Mouse (Mus musculus) neural tube, embryonic 13.5 days (tissue): ENCODE measurements around the gene Mettl17. TPM values are rescaled to one million over a fixed set of nuclear protein-coding genes. Genes with fewer than 3 reads are reported as not detected.
"Not testable (repeated sequence)": the region's sequence is repeated elsewhere in the genome, so short reads cannot be mapped to it uniquely, and the experiment has no call there.

ENCODE experiments used
- ATAC-seq: fragments of 200-750 bp; cut with Nextera tagmentation; 2 replicates; pipeline ENCODE4 v1.8.0; 2017; ENCODE audit warnings: low read depth, mild to moderate bottlenecking, moderate TSS enrichment, moderate library complexity
- H3K27ac ChIP-seq: fragments of 300-500 bp; sonication (generic); replicated peaks from 2 replicates; pipeline ENCODE4 v1.5.1; 2015; ENCODE audit warnings: moderate library complexity, mild to moderate bottlenecking, inconsistent platforms
- H3K27me3 ChIP-seq: fragments of 300-500 bp; sonication (generic); 2 replicates; pipeline ENCODE4 v1.6.1; 2015; ENCODE audit warnings: mild to moderate bottlenecking, inconsistent platforms
- H3K36me3 ChIP-seq: fragments of 300-500 bp; sonication (generic); 2 replicates; pipeline ENCODE4 v1.6.1; 2015; ENCODE audit warnings: mild to moderate bottlenecking, inconsistent platforms
- H3K4me1 ChIP-seq: fragments of 300-500 bp; sonication (generic); replicated peaks from 2 replicates; pipeline ENCODE4 v1.6.1; 2015; ENCODE audit warnings: inconsistent platforms
- H3K4me2 ChIP-seq: fragments of 300-500 bp; sonication (generic); 2 replicates; pipeline ENCODE4 v1.6.1; 2015; ENCODE audit warnings: inconsistent platforms, mild to moderate bottlenecking, moderate library complexity
- H3K4me3 ChIP-seq: fragments of 300-500 bp; sonication (generic); 2 replicates; pipeline ENCODE4 v1.5.1; 2015; ENCODE audit warnings: mild to moderate bottlenecking, inconsistent platforms
- H3K9ac ChIP-seq: fragments of 300-500 bp; sonication (generic); 2 replicates; pipeline ENCODE4 v1.6.1; 2015; ENCODE audit warnings: moderate library complexity, mild to moderate bottlenecking, inconsistent platforms
- H3K9me3 ChIP-seq: fragments of 300-500 bp; sonication (generic); 2 replicates; pipeline ENCODE4 v1.6.1; 2016; ENCODE audit warnings: inconsistent platforms
- WGBS: fragments of 180-500 bp; shearing (Covaris S2); methylation state at CpG from one replicate; pipeline ENCODE4 v1.1.7; 2015; 5-methylcytosine and 5-hydroxymethylcytosine counted together
- polyA plus RNA-seq: library from polyadenylated mRNA; unstranded; fragments of >200 nt; fragmentation: Nextera tagmentation; extraction: Ambion mirVana; gene quantifications from 2 replicates; pipeline ENCODE4 v1.2.1, GENCODE M21; 2015

Gene Mettl17
- polyA plus RNA-seq, 1 experiment from 2014 or later, result 78.4 TPM

- Histone ChIP-seq H3K4me3 (no peak within 1 kb of the TSS), H3K36me3 (no peaks in the 10 kb centered on the region), H3K4me2 (no peak within 1 kb of the TSS), H3K27me3 (0 out of 2 replicates have a peak, but pooled peaks cover 8% of the 10 kb centered on the region), H3K9me3 (no peaks in the 10 kb centered on the region), H3K27ac (no peak within 1 kb of the TSS), H3K4me1 (peaks cover 22% of the 10 kb centered on the region), H3K9ac (no peak within 1 kb of the TSS)
- 88% methylated on average over 4 of the region's 4 CpGs for WGBS
- ATAC-seq, result no peak
These were observed 33.5 kb downstream of the Mettl17 start, which contains the start of gene Tppp2 for GRCm38 (mm10) chr14:51918125-51918524. Gene Tppp2 (plus strand): TSS chr14:51918425.

GRCm38 (mm10) chr14:51918966-51919365, 34.3 kb downstream of the Mettl17 start:
- Histone ChIP-seq H3K9ac (no peak overlapping the region), H3K9me3 (no peaks in the 10 kb centered on the region), H3K27me3 (0 out of 2 replicates have a peak, but pooled peaks cover 2% of the 10 kb centered on the region), H3K27ac (no peak overlapping the region), H3K4me1 (peaks cover 15% of the 10 kb centered on the region), H3K4me2 (no peak overlapping the region), H3K36me3 (no peaks in the 10 kb centered on the region), H3K4me3 (no peak overlapping the region)
- ATAC-seq, result no peak
- WGBS, result 80% methylated on average over 4 of the region's 4 CpGs

- ATAC-seq, result peak; percentile 52; the same call in 1 of the 2 replicates
- WGBS, result 86% methylated on average over 16 of the region's 16 CpGs
- Histone ChIP-seq H3K4me1 (no peaks in the 10 kb centered on the region), H3K27me3 (no peaks in the 10 kb centered on the region), H3K36me3 (no peaks in the 10 kb centered on the region), H3K9ac (no peak overlapping the region), H3K4me2 (no peak overlapping the region), H3K27ac (no peak overlapping the region), H3K9me3 (no peaks in the 10 kb centered on the region), H3K4me3 (no peak overlapping the region)
These were observed 37.3 kb downstream of the Mettl17 start for GRCm38 (mm10) chr14:51921759-51922570.

GRCm38 (mm10) chr14:51922571-51922865, 37.9 kb downstream of the Mettl17 start, which contains the start of gene Rnase13:
Gene Rnase13 (minus strand): TSS chr14:51922773.
- Histone ChIP-seq H3K4me3 (no peak within 1 kb of the TSS), H3K27me3 (no peaks in the 10 kb centered on the region), H3K9me3 (no peaks in the 10 kb centered on the region), H3K9ac (no peak within 1 kb of the TSS), H3K27ac (no peak within 1 kb of the TSS), H3K4me1 (no peaks in the 10 kb centered on the region), H3K4me2 (no peak within 1 kb of the TSS), H3K36me3 (no peaks in the 10 kb centered on the region)
- no peak for ATAC-seq
- WGBS, result 91% methylated on average over 7 of the region's 7 CpGs

- H3K4me2 ChIP-seq, result no peak overlapping the region
- H3K27ac ChIP-seq, result no peak overlapping the region
- no peaks in the 10 kb centered on the region for H3K27me3 ChIP-seq
- ATAC-seq, result no peak
- no peaks in the 10 kb centered on the region for H3K36me3 ChIP-seq
- 83% methylated on average over 2 of the region's 2 CpGs for WGBS
- no peaks in the 10 kb centered on the region for H3K9me3 ChIP-seq
- H3K4me1 ChIP-seq, result no peaks in the 10 kb centered on the region
- no peak overlapping the region for H3K4me3 ChIP-seq
- H3K9ac ChIP-seq, result no peak overlapping the region
These were observed 38.3 kb downstream of the Mettl17 start for GRCm38 (mm10) chr14:51922910-51923309.

GRCm38 (mm10) chr14:51923492-51923891, 38.9 kb downstream of the Mettl17 start:
- Histone ChIP-seq H3K27ac (no peak overlapping the region), H3K9ac (no peak overlapping the region), H3K4me2 (no peak overlapping the region), H3K9me3 (no peaks in the 10 kb centered on the region), H3K4me3 (no peak overlapping the region), H3K36me3 (no peaks in the 10 kb centered on the region), H3K27me3 (no peaks in the 10 kb centered on the region), H3K4me1 (no peaks in the 10 kb centered on the region)
- no peak for ATAC-seq
- 77% methylated on average over 4 of the region's 4 CpGs for WGBS

GRCm38 (mm10) chr14:51926930-51927329, 42.3 kb downstream of the Mettl17 start:
- 96% methylated on average over 11 of the region's 11 CpGs for WGBS
- not testable (repeated sequence) for H3K9me3 ChIP-seq, H3K36me3 ChIP-seq, H3K27ac ChIP-seq, H3K4me1 ChIP-seq, H3K27me3 ChIP-seq, H3K4me3 ChIP-seq, H3K9ac ChIP-seq, H3K4me2 ChIP-seq, ATAC-seq

GRCm38 (mm10) chr14:51929309-51929943, 44.8 kb downstream of the Mettl17 start:
- Histone ChIP-seq H3K9me3 (no peaks in the 10 kb centered on the region), H3K27ac (no peak overlapping the region), H3K4me3 (no peak overlapping the region), H3K27me3 (no peaks in the 10 kb centered on the region), H3K4me2 (no peak overlapping the region), H3K4me1 (0 out of 2 replicates have a peak, but pooled peaks cover 8% of the 10 kb centered on the region), H3K9ac (no peak overlapping the region), H3K36me3 (no peaks in the 10 kb centered on the region)
- no peak for ATAC-seq
- WGBS, result 84% methylated on average over 8 of the region's 8 CpGs

GRCm38 (mm10) chr14:51929968-51930367, 45.3 kb downstream of the Mettl17 start:
- Histone ChIP-seq H3K9ac (no peak overlapping the region), H3K9me3 (no peaks in the 10 kb centered on the region), H3K4me3 (no peak overlapping the region), H3K27me3 (no peaks in the 10 kb centered on the region), H3K36me3 (no peaks in the 10 kb centered on the region), H3K27ac (no peak overlapping the region), H3K4me1 (0 out of 2 replicates have a peak, but pooled peaks cover 8% of the 10 kb centered on the region), H3K4me2 (no peak overlapping the region)
- WGBS, result 76% methylated on average over 9 of the region's 9 CpGs
- ATAC-seq, result no peak

- peak; percentile 75 for ATAC-seq
- no peaks in the 10 kb centered on the region for H3K36me3 ChIP-seq
- WGBS, result 41% methylated on average over 5 of the region's 5 CpGs
- H3K4me3 ChIP-seq, result no peak overlapping the region
- no peak overlapping the region for H3K9ac ChIP-seq
- H3K9me3 ChIP-seq, result no peaks in the 10 kb centered on the region
- H3K27ac ChIP-seq, result no peak overlapping the region
- H3K4me1 ChIP-seq, result 0 out of 2 replicates have a peak, but pooled peaks cover 8% of the 10 kb centered on the region
- H3K27me3 ChIP-seq, result no peaks in the 10 kb centered on the region
- H3K4me2 ChIP-seq, result no peak overlapping the region
These were observed 46.2 kb downstream of the Mettl17 start for GRCm38 (mm10) chr14:51930824-51931223.

- Histone ChIP-seq H3K27me3 (no peaks in the 10 kb centered on the region), H3K9ac (no peak overlapping the region), H3K9me3 (0 out of 2 replicates have a peak, but pooled peaks cover under 1% of the 10 kb centered on the region), H3K27ac (no peak overlapping the region), H3K36me3 (no peaks in the 10 kb centered on the region), H3K4me1 (0 out of 2 replicates have a peak, but pooled peaks cover 8% of the 10 kb centered on the region), H3K4me2 (no peak overlapping the region), H3K4me3 (no peak overlapping the region)
- WGBS, result 80% methylated on average over 10 of the region's 10 CpGs
- no peak for ATAC-seq
These were observed 47.7 kb downstream of the Mettl17 start for GRCm38 (mm10) chr14:51932092-51933020.
